Mouse (Mus musculus) liver, adult 10 weeks (tissue): ENCODE measurements around the gene Nrxn3. TPM values are rescaled to one million over a fixed set of nuclear protein-coding genes. Genes with fewer than 3 reads are reported as not detected.

Experiments used
- polyA plus RNA-seq: library from polyadenylated mRNA; stranded (reverse); fragments of 350-450 nt; fragmentation: Illumina TruSeq; extraction: RNeasy Lipid Tissue Mini Kit (QIAGEN cat#74804); gene quantifications from one replicate; pipeline ENCODE4 v1.2.3, GENCODE M21; 2014; ENCODE audit warnings: low read depth, low replicate concordance

Nrxn3 gene
- polyA plus RNA-seq: 0.05 TPM

DNA sequence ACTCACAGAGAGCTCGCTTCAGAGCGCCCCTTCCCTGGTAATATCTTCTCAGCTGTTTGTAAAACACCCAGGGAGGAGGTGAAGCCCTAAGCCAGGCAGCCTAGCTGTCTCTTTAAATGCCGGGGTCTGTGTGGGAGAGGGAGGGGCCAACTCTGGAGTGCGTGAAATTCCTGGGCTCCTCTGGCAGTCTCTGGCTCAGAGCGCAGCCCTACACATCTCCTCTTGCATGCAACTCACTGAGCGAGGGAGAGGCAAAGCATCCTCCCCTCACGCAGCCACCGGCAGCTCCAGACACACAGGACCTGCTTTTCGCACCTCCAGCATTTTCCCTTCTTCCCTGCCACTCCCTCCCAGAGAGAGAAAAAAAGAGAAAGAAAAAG lies at the start of gene Nrxn3:
TSS of gene Nrxn3 (plus strand) at position 186 of the 380 bp plus-strand sequence.

